Mouse (Mus musculus) thymus, adult 18-20 months (tissue): ENCODE results near the gene Npr2.
"Not testable (repeated sequence)": the region's sequence is repeated elsewhere in the genome, so short reads cannot be mapped to it uniquely, and the experiment has no call there.

ENCODE experiments used
- DNase-seq, 2 experiments: peaks; one replicate each; pipeline ENCODE4 v3.0.0; 2022; ENCODE audit warnings: mixed read lengths in 2 of 2

Npr2 gene

GRCm38 (mm10) chr4:43631046-43631955 lies at the start of gene Npr2:
TSS of gene Npr2 (plus strand) at chr4:43631935.
- no peak for DNase-seq

DNA sequence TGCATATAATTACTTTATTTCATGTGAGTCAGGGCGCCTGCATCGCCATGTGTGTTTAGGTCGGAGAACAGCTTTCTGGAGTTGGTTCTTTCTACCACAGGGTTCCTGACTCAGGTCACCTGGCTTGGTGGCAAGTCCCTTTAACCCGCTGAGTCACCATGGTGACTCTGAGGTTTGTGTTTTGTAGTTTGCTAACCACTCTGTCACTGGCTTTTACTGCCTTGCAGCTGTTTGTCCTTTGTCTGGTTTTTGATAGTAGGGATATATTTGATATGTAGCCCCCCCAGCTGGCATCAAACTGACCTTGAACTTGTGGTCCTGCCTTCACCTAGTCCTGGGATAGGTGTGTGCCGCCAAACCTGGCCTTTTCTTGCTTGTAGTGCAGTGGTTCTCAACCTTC lies 49.5 kb upstream of the Npr2 start:
- DNase-seq: no peak

DNA sequence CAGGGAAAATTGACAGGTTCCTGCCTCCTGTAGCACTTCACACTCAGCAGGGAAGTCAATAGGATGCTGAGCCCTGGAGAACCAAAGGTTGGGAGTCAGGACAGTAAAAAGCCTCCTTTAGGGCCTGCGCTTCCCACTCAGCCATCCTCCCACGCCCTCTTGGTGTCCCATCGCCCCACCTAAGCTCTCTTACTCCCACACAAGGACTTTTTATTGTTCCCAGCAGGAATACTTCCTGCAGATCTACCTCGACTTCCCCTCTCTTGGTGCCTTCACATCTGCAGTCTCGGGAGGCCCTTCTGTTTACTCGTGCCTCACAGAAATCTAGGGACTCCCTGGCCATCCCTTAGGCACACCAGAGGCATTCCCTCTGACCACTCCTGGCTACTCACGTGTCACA lies 48.3 kb upstream of the Npr2 start:
- no peak for DNase-seq

DNA sequence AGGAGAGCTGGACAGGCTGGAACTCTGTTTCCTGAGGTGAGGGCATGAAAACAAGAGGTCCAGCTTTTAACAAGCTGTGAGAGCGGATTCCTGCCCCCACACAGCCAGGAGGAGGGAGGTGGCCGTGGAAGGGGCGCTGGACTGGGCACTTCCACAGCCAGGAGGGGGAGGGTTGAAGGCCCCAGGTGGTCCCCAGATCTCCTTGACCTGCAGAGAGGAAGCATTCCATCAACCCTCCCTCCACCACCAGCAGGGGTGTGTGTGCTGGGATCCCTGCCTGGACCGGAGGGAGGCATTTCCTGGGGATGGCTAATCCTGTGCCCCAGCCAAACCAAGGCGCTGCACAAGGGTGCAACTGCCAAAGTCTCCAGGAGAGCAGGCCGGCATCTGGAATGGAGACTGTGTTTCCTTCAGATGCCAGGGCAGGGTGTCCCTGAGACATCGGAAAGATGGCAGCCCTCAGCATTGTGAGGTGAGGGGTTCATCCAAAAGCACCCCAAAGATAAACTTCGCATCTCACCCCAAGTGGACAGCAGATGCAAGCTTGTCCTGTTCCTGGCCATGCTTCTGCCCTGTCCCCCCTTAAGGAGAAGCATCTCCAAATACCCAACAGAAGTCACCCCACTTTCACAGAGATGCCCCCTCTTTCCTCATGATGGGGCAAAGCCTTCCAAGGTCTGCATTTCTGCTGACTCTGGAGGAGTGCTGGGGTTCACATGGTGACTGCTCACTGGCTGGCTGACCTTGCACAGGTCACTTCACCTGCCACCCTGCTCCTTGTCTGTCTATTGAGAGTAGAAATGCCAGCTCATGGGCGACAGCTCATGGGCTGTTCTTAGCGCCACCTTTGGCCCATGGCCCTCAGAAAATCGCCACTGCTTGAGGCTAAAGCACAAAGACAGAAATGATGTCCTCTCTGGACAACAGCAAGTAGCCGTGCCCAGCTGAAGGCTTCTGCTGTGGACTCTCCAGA lies 47.0 kb upstream of the Npr2 start, which contains the start of gene Msmp:
TSS of gene Msmp (minus strand) at position 51 of the 973 bp plus-strand sequence.
- DNase-seq: no peak

GRCm38 (mm10) chr4:43585682-43586081 lies 46.1 kb upstream of the Npr2 start:
- no peak for DNase-seq

DNA sequence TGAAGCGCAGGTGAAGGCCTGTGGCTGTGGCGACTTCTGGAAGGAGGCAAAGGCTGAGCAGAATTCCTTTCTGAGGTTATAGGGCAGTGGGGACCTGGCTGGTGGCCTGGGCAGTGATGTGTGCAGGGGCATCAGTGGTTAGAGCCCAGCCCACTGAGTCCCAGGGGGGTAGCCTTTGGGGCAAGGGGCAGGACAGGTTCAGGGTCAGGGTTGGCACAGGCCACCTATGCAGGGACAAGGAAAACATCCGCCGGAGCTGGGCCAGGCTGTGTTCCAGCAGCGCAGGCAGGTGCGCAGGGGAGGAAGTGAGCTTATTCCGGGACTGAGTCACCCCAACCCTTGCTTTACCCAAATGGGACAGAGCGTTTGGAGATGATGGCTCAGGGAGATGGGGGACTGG lies 45.3 kb upstream of the Npr2 start:
- no peak for DNase-seq

- no peak for DNase-seq
Measured at GRCm38 (mm10) chr4:43587681-43588080, 44.1 kb upstream of the Npr2 start.

GRCm38 (mm10) chr4:43591543-43591942 lies 40.2 kb upstream of the Npr2 start:
- DNase-seq: no peak

GRCm38 (mm10) chr4:43591961-43592360 lies 39.8 kb upstream of the Npr2 start:
- no peak for DNase-seq

GRCm38 (mm10) chr4:43593453-43593852 lies 38.3 kb upstream of the Npr2 start:
- no peak for DNase-seq

GRCm38 (mm10) chr4:43596597-43596996 lies 35.1 kb upstream of the Npr2 start:
- not testable (repeated sequence) for DNase-seq

DNA sequence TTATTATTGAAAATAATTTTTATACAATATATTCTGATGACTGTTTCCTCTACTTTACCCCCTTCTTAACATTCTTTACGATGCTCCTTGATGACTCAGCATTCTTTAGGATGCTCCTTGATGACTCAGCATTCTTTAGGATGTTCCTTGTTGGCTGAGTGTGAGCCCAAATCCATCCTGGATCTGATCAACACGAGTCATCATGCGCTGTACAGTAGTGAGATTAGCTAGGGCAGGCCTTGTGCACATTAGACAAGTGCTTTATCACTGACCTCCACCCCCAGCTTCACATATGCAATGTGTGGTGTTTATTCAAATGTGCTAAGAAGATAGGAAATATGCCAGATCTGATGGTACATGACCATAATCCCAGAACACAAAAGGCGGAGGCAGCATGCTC lies 33.5 kb upstream of the Npr2 start:
- no peak for DNase-seq

GRCm38 (mm10) chr4:43598650-43599380 lies 32.9 kb upstream of the Npr2 start:
- DNase-seq: no peak

DNA sequence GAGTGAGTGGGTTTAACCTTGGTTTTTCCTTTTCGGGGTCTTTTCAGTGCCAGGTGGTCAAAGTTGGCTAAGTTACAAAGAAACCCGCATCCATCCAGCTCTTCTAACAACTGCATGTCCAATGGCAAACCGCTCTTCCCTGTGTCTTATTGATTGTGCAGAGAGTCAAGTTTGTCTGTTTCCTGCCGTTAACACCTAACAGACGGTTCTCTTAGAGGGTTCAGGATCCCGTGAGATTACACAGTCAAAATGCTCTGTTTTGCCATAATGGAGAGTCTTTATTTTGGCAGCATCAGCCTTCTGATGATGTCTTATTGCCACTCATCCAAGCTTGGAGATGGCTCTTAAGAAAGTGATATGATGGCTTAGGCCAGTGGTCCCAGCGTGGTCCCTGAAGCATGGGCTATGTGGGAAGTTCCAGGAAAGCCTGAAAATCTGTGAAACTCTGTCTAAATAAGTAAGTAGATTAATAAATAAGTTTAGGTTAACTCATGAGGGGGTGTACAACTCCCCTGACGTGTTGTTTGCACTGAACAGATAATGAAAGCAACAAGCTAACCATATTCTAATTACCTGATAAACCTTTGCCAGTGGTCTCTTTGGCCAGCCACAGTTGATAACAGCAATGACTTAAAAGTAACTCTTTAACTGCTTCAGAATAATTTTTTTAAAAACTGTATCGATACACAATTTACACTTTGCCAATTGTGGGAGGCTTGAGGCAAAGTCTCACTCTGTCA lies 31.4 kb upstream of the Npr2 start:
- no peak for DNase-seq

- DNase-seq: no peak
Measured at GRCm38 (mm10) chr4:43604099-43604498, 27.6 kb upstream of the Npr2 start.

- DNase-seq: no peak
Measured at GRCm38 (mm10) chr4:43604751-43605685, 26.7 kb upstream of the Npr2 start.

GRCm38 (mm10) chr4:43612534-43612933 lies 19.2 kb upstream of the Npr2 start:
- no peak for DNase-seq

- DNase-seq: no peak
Measured at GRCm38 (mm10) chr4:43613060-43613730, 18.5 kb upstream of the Npr2 start.

GRCm38 (mm10) chr4:43620146-43620778 lies 11.5 kb upstream of the Npr2 start:
- no peak for DNase-seq
